ENCODE assay signal across 17 mouse cellular contexts in the genomic region with DNA sequence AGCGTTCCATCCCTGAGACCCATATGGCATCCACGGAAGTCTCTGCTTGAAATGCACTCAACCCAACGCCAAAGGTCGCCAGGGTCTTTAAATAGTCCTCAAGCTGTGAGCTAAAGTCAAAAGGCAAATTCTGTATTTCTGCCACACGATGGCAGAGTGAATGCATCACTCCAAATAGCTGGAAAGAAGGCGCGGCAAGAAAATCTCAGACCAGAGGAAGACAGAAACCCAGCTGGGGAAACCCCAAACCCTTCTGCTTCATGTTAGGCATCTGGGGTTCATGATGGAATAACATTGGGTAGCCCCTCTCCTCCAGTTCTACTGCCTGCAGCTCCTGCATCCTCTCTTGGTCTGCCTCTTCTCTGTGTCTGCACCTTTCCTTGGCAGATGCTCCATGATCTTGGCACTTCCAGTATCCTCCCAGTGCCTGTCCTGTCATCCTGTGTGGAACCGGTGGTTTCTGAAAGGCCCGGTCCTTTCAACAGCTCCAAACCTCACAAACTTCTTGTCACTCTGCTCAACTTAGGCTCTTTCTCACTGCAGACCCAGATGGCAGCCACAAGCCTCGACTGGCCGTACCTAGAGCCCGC. TPM values are rescaled to one million over a fixed set of nuclear protein-coding genes. Genes with fewer than 3 reads are reported as not detected.
DNase-seq lines count a peak whose midpoint lies in the region; ATAC-seq and TF ChIP-seq lines count a peak whose summit lies in the region.
"Had no signal": no experiment of that assay in that cellular context is flagged by ENCODE, and none has a peak within 500 bp of the region (broad histone marks: within the 10 kb centered on the region; RNA-seq: fewer than 3 reads in every experiment).

No protein-coding gene starts in this region.

- TF ChIP-seq RAD21 in CH12.LX (IDR thresholded peaks at IDR 0.05; ENCODE audit: low read depth, low read length) = no peak; the same call in none of the 2 replicates

- peak in 1 of 2 experiments; percentile 31; a peak in 2 of 4 replicates for TF ChIP-seq CTCF in CH12.LX (conservative IDR thresholded peaks at IDR 0.05 in 1 of 2, IDR thresholded peaks at IDR 0.05 in 1 of 2; ENCODE audit: low read depth in 2 of 2, low read length in 2 of 2)

- peaks cover 7% of the 10 kb centered on the region; the same call in 1 of the 2 replicates for H3K4me1 ChIP-seq in forebrain, embryonic 15.5 days
- peaks cover 2% of the 10 kb centered on the region; the same call in 1 of the 2 replicates for H3K4me1 ChIP-seq in forebrain, embryonic 13.5 days
- no peaks in the 10 kb centered on the region for H3K4me1 ChIP-seq in CH12.LX (ENCODE audit: control insufficient read depth in 1 of 2, insufficient read depth in 2 of 2)
- H3K4me1 ChIP-seq: liver, embryonic 13.5 days; stomach, embryonic 15.5 days had no signal

- no peak overlapping the region for H3K4me2 ChIP-seq in forebrain, embryonic 15.5 days (replicated peaks)
- no peak overlapping the region for H3K4me2 ChIP-seq in forebrain, embryonic 13.5 days
- H3K4me2 ChIP-seq in CH12.LX (ENCODE audit: insufficient read depth, low read depth, poor library complexity, severe bottlenecking) = no peak overlapping the region
- H3K4me2 ChIP-seq: liver, embryonic 13.5 days; stomach, embryonic 15.5 days had no signal

- H3K4me3 ChIP-seq in forebrain, embryonic 15.5 days = no peak overlapping the region
- no peak overlapping the region for H3K4me3 ChIP-seq in forebrain, embryonic 13.5 days
- H3K4me3 ChIP-seq in CH12.LX (replicated peaks in 1 of 3; ENCODE audit: low read depth in 2 of 3, low read length in 2 of 3, poor library complexity in 1 of 3) = no peak overlapping the region
- H3K4me3 ChIP-seq: liver, embryonic 13.5 days; stomach, embryonic 15.5 days had no signal

- no peak for TF ChIP-seq EP300 in CH12.LX (IDR thresholded peaks at IDR 0.05; ENCODE audit: low read length)

- TF ChIP-seq POLR2A in CH12.LX (IDR thresholded peaks at IDR 0.05; ENCODE audit: low read depth, low read length) = no peak

- WGBS in forebrain, embryonic 15.5 days = 74% methylated on average over 12 of the region's 12 CpGs
- WGBS in forebrain, embryonic 13.5 days = 67% methylated on average over 12 of the region's 12 CpGs

- no peaks in the 10 kb centered on the region for H3K27me3 ChIP-seq in forebrain, embryonic 15.5 days
- H3K27me3 ChIP-seq in forebrain, embryonic 13.5 days = no peaks in the 10 kb centered on the region
- H3K27me3 ChIP-seq in CH12.LX (replicated peaks) = no peaks in the 10 kb centered on the region

- in situ Hi-C loops in CH12.LX (cut with MboI; ENCODE audit: low pct_ligation_motif_present, low pct_unique_long_range_greater_than_20kb, low sequenced_read_pairs) = no loop called here

- dilution Hi-C loops in CH12.LX (cut with MboI; ENCODE audit: extremely low pct_ligation_motif_present, extremely low pct_unique_long_range_greater_than_20kb, low sequenced_read_pairs) = no loop called here

- 0 out of 2 replicates have a peak overlapping the region, but pooled peaks have one; percentile 52 for H3K27ac ChIP-seq in forebrain, embryonic 15.5 days (replicated peaks)
- H3K27ac ChIP-seq in forebrain, embryonic 13.5 days = no peak overlapping the region
- H3K27ac ChIP-seq in CH12.LX (ENCODE audit: insufficient read depth, low read depth) = no peak overlapping the region
- H3K27ac ChIP-seq: liver, embryonic 13.5 days; stomach, embryonic 15.5 days had no signal

- peak; percentile 33 for DNase-seq in layer of hippocampus, adult 11-12 months (ENCODE audit: low spot score)
- DNase-seq in layer of hippocampus, postnatal 25 days (ENCODE audit: extremely low spot score in 1 of 2, low spot score in 1 of 2) = no peak
- peak; percentile 0 for DNase-seq in CH12.LX (ENCODE audit: extremely low read depth)
- DNase-seq in ZHBTc4 (ENCODE audit: low read depth, low spot score) = peak; percentile 51
- no peak for DNase-seq in thymus, postnatal 0 days (ENCODE audit: low spot score)
- DNase-seq: adrenal gland, adult 2 months; heart, postnatal 4 days; kidney, adult 18-20 months; left cerebral cortex, postnatal 4 days; liver, embryonic 13.5 days had no signal

- H3K9me3 ChIP-seq in forebrain, embryonic 15.5 days = no peaks in the 10 kb centered on the region
- no peaks in the 10 kb centered on the region for H3K9me3 ChIP-seq in forebrain, embryonic 13.5 days (replicated peaks)
- peaks cover 83% of the 10 kb centered on the region for H3K9me3 ChIP-seq in CH12.LX (replicated peaks; ENCODE audit: low read length)
- H3K9me3 ChIP-seq: liver, embryonic 13.5 days; stomach, embryonic 15.5 days had no signal

- no peak for ATAC-seq in forebrain, embryonic 15.5 days (replicated peaks)
- ATAC-seq in forebrain, embryonic 13.5 days = no peak
- ATAC-seq: CD4-positive, CD25-positive, alpha-beta regulatory T cell, adult 4 months had no signal

- H3K9ac ChIP-seq in forebrain, embryonic 15.5 days (replicated peaks) = no peak overlapping the region
- no peak overlapping the region for H3K9ac ChIP-seq in forebrain, embryonic 13.5 days
- no peak overlapping the region for H3K9ac ChIP-seq in CH12.LX (ENCODE audit: insufficient read depth, low read depth)
- H3K9ac ChIP-seq: liver, embryonic 13.5 days; stomach, embryonic 15.5 days had no signal

- H3K79me2 ChIP-seq in CH12.LX (replicated peaks; ENCODE audit: control insufficient read depth, extremely low read depth, insufficient read depth, poor library complexity, severe bottlenecking) = no peaks in the 10 kb centered on the region

- H3K36me3 ChIP-seq in forebrain, embryonic 15.5 days = no peaks in the 10 kb centered on the region
- H3K36me3 ChIP-seq in forebrain, embryonic 13.5 days (ENCODE audit: poor library complexity, severe bottlenecking) = peaks cover 12% of the 10 kb centered on the region
- no peaks in the 10 kb centered on the region for H3K36me3 ChIP-seq in CH12.LX (replicated peaks in 1 of 2; ENCODE audit: control insufficient read depth in 1 of 2, insufficient read depth in 1 of 2, low read length in 1 of 2)
- H3K36me3 ChIP-seq: liver, embryonic 13.5 days; stomach, embryonic 15.5 days had no signal

TF ChIP-seq in CH12.LX, 34 proteins besides CTCF, POLR2A, EP300 and RAD21:
- no peak for TF ChIP-seq CHD1 (IDR thresholded peaks at IDR 0.05; ENCODE audit: low read depth, low read length)
- no peak for TF ChIP-seq ETS1 (conservative IDR thresholded peaks at IDR 0.05; ENCODE audit: low read depth, low read length)
- TF ChIP-seq UBTF (IDR thresholded peaks at IDR 0.05; ENCODE audit: low read depth, low read length) = no peak
- TF ChIP-seq SMC3 (IDR thresholded peaks at IDR 0.05; ENCODE audit: low read depth, low read length) = no peak
- no peak for TF ChIP-seq SIN3A (IDR thresholded peaks at IDR 0.05; ENCODE audit: low read length)
- TF ChIP-seq HCFC1 (IDR thresholded peaks at IDR 0.05; ENCODE audit: low read depth, low read length) = no peak
- no peak for TF ChIP-seq NRF1 (IDR thresholded peaks at IDR 0.05; ENCODE audit: low read depth, low read length)
- no peak for TF ChIP-seq JUN (IDR thresholded peaks at IDR 0.05; ENCODE audit: insufficient read depth, low read depth, low read length)
- TF ChIP-seq ZKSCAN1 (IDR thresholded peaks at IDR 0.05; ENCODE audit: borderline replicate concordance, low read depth, low read length) = no peak
- TF ChIP-seq USF2 (conservative IDR thresholded peaks at IDR 0.05; ENCODE audit: low read depth, low read length) = no peak
- no peak for TF ChIP-seq TBP (conservative IDR thresholded peaks at IDR 0.05; ENCODE audit: low read depth, low read length)

RNA-seq across cellular contexts. Expression of gene Gm6588, which starts 5.8 kb away (rescaled TPM):
- polyA plus RNA-seq in forebrain, embryonic 15.5 days (2015; fragmentation: Nextera tagmentation; extraction: Ambion mirVana) = 0.84 and 1.0 TPM in 2 replicates
- polyA plus RNA-seq in forebrain, embryonic 13.5 days (2015; fragmentation: Nextera tagmentation; extraction: Ambion mirVana) = 0.68 and 1.1 TPM in 2 replicates
- not detected for total RNA-seq in layer of hippocampus, postnatal 25 days (2021)
- total RNA-seq in CH12.LX (2012; rRNA removed) (not detected in 2 replicates), CH12.LX (2014; rRNA removed) (not detected in 2 replicates)
- polyA plus RNA-seq in CH12.LX (2012; ENCODE audit: insufficient read length, low read depth) = not detected in 2 replicates
- polyA plus RNA-seq in thymus, postnatal 0 days (2015; fragmentation: Nextera tagmentation; extraction: Ambion mirVana) = not detected in 2 replicates
- total RNA-seq: adrenal gland, adult 2 months; heart, postnatal 4 days; layer of hippocampus, adult 18-20 months; left cerebral cortex, postnatal 4 days; neutrophil, adult 5-6 weeks had no signal
- polyA plus RNA-seq: adrenal gland, adult 2 months; CD4-positive, CD25-positive, alpha-beta regulatory T cell, adult 4 months; liver, embryonic 13.5 days; urinary bladder, adult 2 months had no signal

Comparison
In these comparisons a context has a peak if more than half of its experiments do, and no peak if none do; other contexts are left out.
1. DNase-seq: peak in layer of hippocampus, adult 11-12 months (single experiment), CH12.LX (single experiment) and ZHBTc4 (single experiment); none in layer of hippocampus, postnatal 25 days (0 of 2) and thymus, postnatal 0 days (single experiment).